ENCODE assay signal across 8 mouse cellular contexts in genomic region chr4:129238579-129239016, GRCm38 (mm10). TPM values are rescaled to one million over a fixed set of nuclear protein-coding genes. Genes with fewer than 3 reads are reported as not detected.
DNase-seq lines count a peak whose midpoint lies in the region; ATAC-seq and TF ChIP-seq lines count a peak whose summit lies in the region.

No protein-coding gene starts in this region.

- TF ChIP-seq POLR2A in kidney, adult 2 months (IDR thresholded peaks at IDR 0.05; ENCODE audit: low read depth, low read length) = no peak

- H3K4me2 ChIP-seq in forebrain, embryonic 15.5 days (replicated peaks) = peak overlapping the region; percentile 93
- H3K4me2 ChIP-seq in liver, embryonic 15.5 days = peak overlapping the region; percentile 94

- DNase-seq in kidney, adult 2 months = no peak
- DNase-seq in kidney, adult 18-20 months = no peak
- DNase-seq in G1E (ENCODE audit: low spot score) = no peak
- no peak for DNase-seq in right cerebral cortex, postnatal 25 days
- DNase-seq in gastrocnemius, adult 18-20 months (ENCODE audit: low spot score) = no peak

- peak overlapping the region; percentile 40 for H3K4me3 ChIP-seq in kidney, adult 2 months (ENCODE audit: insufficient read depth, low read depth, low read length)
- H3K4me3 ChIP-seq in G1E (ENCODE audit: low read depth, low read length) = peak overlapping the region; percentile 86
- H3K4me3 ChIP-seq in forebrain, embryonic 15.5 days = peak overlapping the region; percentile 59
- peak overlapping the region; percentile 65 for H3K4me3 ChIP-seq in liver, embryonic 15.5 days (replicated peaks)

- H3K27ac ChIP-seq in kidney, adult 2 months (ENCODE audit: insufficient read depth, low read depth, low read length) = peak overlapping the region; percentile 4; the same call in 1 of the 2 replicates
- no peak overlapping the region for H3K27ac ChIP-seq in forebrain, embryonic 15.5 days (replicated peaks)
- no peak overlapping the region for H3K27ac ChIP-seq in liver, embryonic 15.5 days (replicated peaks)

- no peaks in the 10 kb centered on the region for H3K36me3 ChIP-seq in kidney, adult 2 months (ENCODE audit: control insufficient read depth, insufficient read depth, low read length)
- peaks cover 54% of the 10 kb centered on the region for H3K36me3 ChIP-seq in G1E (replicated peaks)
- no peaks in the 10 kb centered on the region for H3K36me3 ChIP-seq in forebrain, embryonic 15.5 days
- no peaks in the 10 kb centered on the region for H3K36me3 ChIP-seq in liver, embryonic 15.5 days (replicated peaks)

- 10% methylated on average over 23 of the region's 23 CpGs for WGBS in kidney, adult 2 months
- under 1% methylated on average over 23 of the region's 23 CpGs for WGBS in forebrain, embryonic 15.5 days
- 3% methylated on average over 23 of the region's 23 CpGs for WGBS in liver, embryonic 15.5 days (ENCODE audit: insufficient replicate concordance)

- peaks cover 23% of the 10 kb centered on the region; the same call in 1 of the 2 replicates for H3K4me1 ChIP-seq in kidney, adult 2 months (ENCODE audit: control insufficient read depth, insufficient read depth, low read length)
- peaks cover 87% of the 10 kb centered on the region for H3K4me1 ChIP-seq in G1E (ENCODE audit: insufficient read depth, low read depth, low read length)
- peaks cover 18% of the 10 kb centered on the region for H3K4me1 ChIP-seq in forebrain, embryonic 15.5 days
- H3K4me1 ChIP-seq in liver, embryonic 15.5 days (replicated peaks) = peaks cover 56% of the 10 kb centered on the region

- no peak for TF ChIP-seq CTCF in kidney, adult 2 months (conservative IDR thresholded peaks at IDR 0.05; ENCODE audit: insufficient read depth, insufficient read length, low read depth, low read length)
- TF ChIP-seq CTCF in G1E (IDR thresholded peaks at IDR 0.05; ENCODE audit: low read depth, low read length) = no peak

- H3K9ac ChIP-seq in forebrain, embryonic 15.5 days (replicated peaks) = peak overlapping the region; percentile 51
- peak overlapping the region; percentile 56; the same call in 1 of the 2 replicates for H3K9ac ChIP-seq in liver, embryonic 15.5 days

- H3K9me3 ChIP-seq in G1E (replicated peaks) = no peaks in the 10 kb centered on the region
- H3K9me3 ChIP-seq in forebrain, embryonic 15.5 days = no peaks in the 10 kb centered on the region
- H3K9me3 ChIP-seq in liver, embryonic 15.5 days (replicated peaks) = no peaks in the 10 kb centered on the region

- no peaks in the 10 kb centered on the region for H3K27me3 ChIP-seq in kidney, adult 2 months (replicated peaks; ENCODE audit: control insufficient read depth, insufficient read depth, low read length)
- no peaks in the 10 kb centered on the region for H3K27me3 ChIP-seq in G1E (ENCODE audit: insufficient read depth, low read length)
- H3K27me3 ChIP-seq in forebrain, embryonic 15.5 days = no peaks in the 10 kb centered on the region
- peaks cover 50% of the 10 kb centered on the region for H3K27me3 ChIP-seq in liver, embryonic 15.5 days

- no peak for ATAC-seq in G1E (ENCODE audit: extremely low read depth, insufficient number of reproducible peaks, low FRiP score, poor library complexity, severe bottlenecking)
- ATAC-seq in forebrain, embryonic 15.5 days (replicated peaks) = peak; percentile 74
- ATAC-seq in liver, embryonic 15.5 days (ENCODE audit: insufficient read depth) = no peak
- no peak for ATAC-seq in erythroid progenitor cell, adult 5-6 weeks (replicated peaks; ENCODE audit: low FRiP score, poor library complexity, severe bottlenecking)

RNA-seq across cellular contexts. Expression of gene C77080, which starts 22.6 kb away (rescaled TPM):
- 39.3 and 45.5 TPM in 2 replicates for polyA plus RNA-seq in kidney, adult 2 months (2012; rRNA removed)
- total RNA-seq in G1E (2014; fragmentation: Nextera tagmentation) (67.9 and 76.6 TPM in 2 replicates), G1E (2017) (22.0 and 23.6 TPM in 2 replicates)
- 182 and 196 TPM in 2 replicates for polyA plus RNA-seq in G1E (2012)
- polyA plus RNA-seq in forebrain, embryonic 15.5 days (2015; fragmentation: Nextera tagmentation; extraction: Ambion mirVana) = 4.1 and 4.5 TPM in 2 replicates
- polyA plus RNA-seq in liver, embryonic 15.5 days (2015; fragmentation: Nextera tagmentation; extraction: Ambion mirVana) = 1.1 and 1.6 TPM in 2 replicates
- total RNA-seq in erythroid progenitor cell, adult 5-6 weeks (2015; ENCODE audit: low replicate concordance) = not detected in 2 replicates
- not detected in 2 replicates for total RNA-seq in erythroid progenitor cell, adult 5-6 weeks (2017; ENCODE audit: low replicate concordance)
- total RNA-seq in gastrocnemius, adult 18-20 months (2021) = 1 to 10 TPM; 1.4 to 1.8 TPM

RNA-seq across cellular contexts. Expression of gene Sync, which starts 48.8 kb away (rescaled TPM):
- 0.46 and 0.69 TPM in 2 replicates for polyA plus RNA-seq in kidney, adult 2 months (2012; rRNA removed)
- total RNA-seq in G1E (2014; fragmentation: Nextera tagmentation) (17.2 and 18.7 TPM in 2 replicates), G1E (2017) (2.1 TPM in 2 replicates)
- 6.1 and 6.9 TPM in 2 replicates for polyA plus RNA-seq in G1E (2012)
- 0.13 and 0.36 TPM in 2 replicates for polyA plus RNA-seq in forebrain, embryonic 15.5 days (2015; fragmentation: Nextera tagmentation; extraction: Ambion mirVana)
- 0.21 and 0.35 TPM in 2 replicates for polyA plus RNA-seq in liver, embryonic 15.5 days (2015; fragmentation: Nextera tagmentation; extraction: Ambion mirVana)
- total RNA-seq in erythroid progenitor cell, adult 5-6 weeks (2015; ENCODE audit: low replicate concordance) = not detected in 2 replicates
- not detected in 2 replicates for total RNA-seq in erythroid progenitor cell, adult 5-6 weeks (2017; ENCODE audit: low replicate concordance)
- 10 to 100 TPM; 49.2 to 49.5 TPM for total RNA-seq in gastrocnemius, adult 18-20 months (2021)

RNA-seq across cellular contexts. Expression of gene Yars, which starts 49.0 kb away (rescaled TPM):
- polyA plus RNA-seq in kidney, adult 2 months (2012; rRNA removed) = 16.3 and 17.4 TPM in 2 replicates
- 106 and 115 TPM in 2 replicates for total RNA-seq in G1E (2014; fragmentation: Nextera tagmentation)
- 74.5 and 79.1 TPM in 2 replicates for total RNA-seq in G1E (2017)
- polyA plus RNA-seq in G1E (2012) = 65.8 and 74.8 TPM in 2 replicates
- 106 and 115 TPM in 2 replicates for polyA plus RNA-seq in forebrain, embryonic 15.5 days (2015; fragmentation: Nextera tagmentation; extraction: Ambion mirVana)
- 60.8 and 62.4 TPM in 2 replicates for polyA plus RNA-seq in liver, embryonic 15.5 days (2015; fragmentation: Nextera tagmentation; extraction: Ambion mirVana)
- total RNA-seq in erythroid progenitor cell, adult 5-6 weeks (2015; ENCODE audit: low replicate concordance) = 21.0 and 29.9 TPM in 2 replicates
- total RNA-seq in erythroid progenitor cell, adult 5-6 weeks (2017; ENCODE audit: low replicate concordance) = 25.3 and 61.2 TPM in 2 replicates
- total RNA-seq in gastrocnemius, adult 18-20 months (2021) = 10 to 100 TPM; 38.8 to 39.5 TPM

RNA-seq across cellular contexts. Expression of gene S100pbp, which starts 49.1 kb away (rescaled TPM):
- 12.6 and 13.6 TPM in 2 replicates for polyA plus RNA-seq in kidney, adult 2 months (2012; rRNA removed)
- 124 and 145 TPM in 2 replicates for total RNA-seq in G1E (2014; fragmentation: Nextera tagmentation)
- 47.9 and 57.6 TPM in 2 replicates for total RNA-seq in G1E (2017)
- polyA plus RNA-seq in G1E (2012) = 3.4 and 4.5 TPM in 2 replicates
- 15.3 and 17.2 TPM in 2 replicates for polyA plus RNA-seq in forebrain, embryonic 15.5 days (2015; fragmentation: Nextera tagmentation; extraction: Ambion mirVana)
- 6.0 and 6.6 TPM in 2 replicates for polyA plus RNA-seq in liver, embryonic 15.5 days (2015; fragmentation: Nextera tagmentation; extraction: Ambion mirVana)
- total RNA-seq in erythroid progenitor cell, adult 5-6 weeks (2015; ENCODE audit: low replicate concordance) = 6.8 and 29.8 TPM in 2 replicates
- total RNA-seq in erythroid progenitor cell, adult 5-6 weeks (2017; ENCODE audit: low replicate concordance) = 8.1 and 11.6 TPM in 2 replicates
- 1 to 10 TPM; 2.9 to 4.1 TPM for total RNA-seq in gastrocnemius, adult 18-20 months (2021)
